Comparison of ENCODE assay signal across 1 mouse cellular context in genomic region chr5:36772586-36772985, GRCm38 (mm10).
TF ChIP-seq lines count a peak whose summit lies in the region.

No protein-coding gene starts in this region.

TF ChIP-seq in MEL, 35 proteins besides CTCF, POLR2A, EP300 and RAD21:
- TF ChIP-seq MAZ (IDR thresholded peaks at IDR 0.05; ENCODE audit: low read depth, low read length) (no peak), RCOR1 (IDR thresholded peaks at IDR 0.05; ENCODE audit: low read depth, low read length) (no peak), MAFK (IDR thresholded peaks at IDR 0.05; ENCODE audit: borderline replicate concordance, low read depth, low read length) (no peak), ZNF384 (IDR thresholded peaks at IDR 0.05; ENCODE audit: low read depth, low read length) (no peak), TBP (IDR thresholded peaks at IDR 0.05; ENCODE audit: low read depth, low read length) (no peak), JUND (IDR thresholded peaks at IDR 0.05; ENCODE audit: low read depth, low read length) (no peak), NELFE (IDR thresholded peaks at IDR 0.05; ENCODE audit: low read depth, low read length) (no peak), MAX (IDR thresholded peaks at IDR 0.05; ENCODE audit: low read length) (no peak), E2F4 (IDR thresholded peaks at IDR 0.05; ENCODE audit: borderline replicate concordance, low read depth, low read length) (no peak), ETS1 (IDR thresholded peaks at IDR 0.05; ENCODE audit: low read depth, low read length) (no peak), GABPA (IDR thresholded peaks at IDR 0.05; ENCODE audit: low read depth, low read length) (no peak), CHD1 (IDR thresholded peaks at IDR 0.05; ENCODE audit: low read depth, low read length) (no peak), GATA1 (IDR thresholded peaks at IDR 0.05; ENCODE audit: low read depth, low read length) (no peak), USF2 (IDR thresholded peaks at IDR 0.05; ENCODE audit: borderline replicate concordance in 1 of 2, insufficient read depth in 1 of 2, low read depth in 1 of 2, low read length in 2 of 2) (no peak), ZMIZ1 (IDR thresholded peaks at IDR 0.05; ENCODE audit: low read depth, low read length) (no peak), HCFC1 (IDR thresholded peaks at IDR 0.05; ENCODE audit: low read depth, low read length) (no peak), MXI1 (IDR thresholded peaks at IDR 0.05; ENCODE audit: low read depth, low read length) (no peak)
TF ChIP-seq in MEL: peak in this region for 0.
